Mouse (Mus musculus) hindbrain, embryonic 16.5 days (tissue): ENCODE measurements around the gene Capzb. TPM values are rescaled to one million over a fixed set of nuclear protein-coding genes. Genes with fewer than 3 reads are reported as not detected.

Experiments
- ATAC-seq: fragments of 200-750 bp; cut with Nextera tagmentation; 2 replicates; pipeline ENCODE4 v1.8.0; 2017; ENCODE audit warnings: moderate TSS enrichment, moderate library complexity
- H3K27ac ChIP-seq: fragments of 300-500 bp; sonication (generic); 2 replicates; pipeline ENCODE4 v1.5.1; 2014; ENCODE audit warnings: low read depth, mild to moderate bottlenecking, control low read depth, low read length, moderate library complexity
- H3K27me3 ChIP-seq: fragments of 300-500 bp; sonication (generic); replicated peaks from 2 replicates; pipeline ENCODE4 v1.6.1; 2014; ENCODE audit warnings: low read length; ENCODE audit not compliant: control insufficient read depth, insufficient read depth
- H3K36me3 ChIP-seq: fragments of 300-500 bp; sonication (generic); 2 replicates; pipeline ENCODE4 v1.6.1; 2014; ENCODE audit warnings: mild to moderate bottlenecking, low read length, moderate library complexity, mixed read lengths; ENCODE audit not compliant: control insufficient read depth, insufficient read depth
- H3K4me1 ChIP-seq: fragments of 300-500 bp; sonication (generic); 2 replicates; pipeline ENCODE4 v1.6.1; 2014; ENCODE audit warnings: low read depth, low read length; ENCODE audit not compliant: control insufficient read depth, insufficient read depth
- H3K4me2 ChIP-seq: fragments of 300-500 bp; sonication (generic); 2 replicates; pipeline ENCODE4 v1.6.1; 2014; ENCODE audit warnings: mild to moderate bottlenecking, low read length, control low read depth, moderate library complexity
- H3K4me3 ChIP-seq: fragments of 300-500 bp; sonication (generic); 2 replicates; pipeline ENCODE4 v1.5.1; 2014; ENCODE audit warnings: mild to moderate bottlenecking, low read length, control low read depth, moderate library complexity
- H3K9ac ChIP-seq: fragments of 300-500 bp; sonication (generic); 2 replicates; pipeline ENCODE4 v1.6.1; 2014; ENCODE audit warnings: low read depth, mild to moderate bottlenecking, control low read depth, low read length, moderate library complexity
- H3K9me3 ChIP-seq: fragments of 300-500 bp; sonication (generic); 2 replicates; pipeline ENCODE4 v1.6.1; 2014; ENCODE audit warnings: mild to moderate bottlenecking, low read length, moderate library complexity; ENCODE audit not compliant: control insufficient read depth
- WGBS: fragments of 180-500 bp; shearing (Covaris S2); extraction: QIAGEN DNeasy Blood & Tissue Kit; methylation state at CpG from one replicate; pipeline ENCODE4 v1.1.7; 2014; 5-methylcytosine and 5-hydroxymethylcytosine counted together
- polyA plus RNA-seq: library from polyadenylated mRNA; unstranded; fragments of >200 nt; fragmentation: Nextera tagmentation; extraction: Ambion mirVana; gene quantifications from 2 replicates; pipeline ENCODE4 v1.2.1, GENCODE M21; 2015

Gene Capzb
- polyA plus RNA-seq, 1 experiment from 2014 or later, result 339 TPM

DNA sequence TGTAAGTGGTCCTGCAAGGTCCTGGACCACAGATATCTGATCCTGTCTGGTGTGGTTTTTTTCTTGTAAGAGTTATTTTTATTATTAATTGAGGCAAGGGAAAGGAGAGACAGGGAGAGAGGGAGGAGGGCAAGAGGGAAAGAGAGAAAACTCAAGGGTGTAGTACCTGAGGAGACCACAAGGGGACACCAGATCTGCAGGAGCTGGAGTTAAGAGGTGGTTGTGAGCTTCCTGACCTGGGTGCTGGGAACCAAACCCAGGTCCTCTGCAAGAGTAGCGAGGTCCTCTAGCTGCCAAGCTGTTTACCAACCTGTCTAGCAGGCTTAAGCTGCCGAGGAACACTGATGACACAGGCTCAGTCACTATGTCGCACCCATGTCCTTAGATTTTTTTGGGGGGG lies 14.8 kb upstream of the Capzb start:
- 95% methylated on average over 3 of the region's 3 CpGs for WGBS
- no peak for ATAC-seq
- Histone ChIP-seq H3K4me2 (no peak overlapping the region), H3K36me3 (no peaks in the 10 kb centered on the region), H3K27ac (no peak overlapping the region), H3K9me3 (peaks cover 2% of the 10 kb centered on the region), H3K9ac (no peak overlapping the region), H3K4me1 (no peaks in the 10 kb centered on the region), H3K27me3 (no peaks in the 10 kb centered on the region), H3K4me3 (no peak overlapping the region)

DNA sequence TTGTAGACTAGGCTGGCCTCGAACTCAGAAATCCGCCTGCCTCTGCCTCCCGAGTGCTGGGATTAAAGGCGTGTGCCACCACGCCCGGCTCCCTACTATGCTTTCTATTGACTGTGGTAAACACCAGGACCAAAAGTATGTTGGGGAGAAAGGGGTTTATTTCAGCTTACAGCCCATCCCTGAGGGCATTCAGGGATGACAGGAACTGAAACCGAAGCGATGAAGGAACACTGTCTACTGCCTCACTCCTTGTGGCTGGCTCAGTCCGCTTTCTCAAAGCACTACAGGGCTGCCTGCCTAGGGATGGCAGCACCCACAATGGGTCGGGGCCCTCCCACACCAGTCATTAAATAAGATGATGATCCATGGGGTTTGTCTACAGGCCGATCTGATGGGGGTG lies 14.3 kb upstream of the Capzb start:
- no peak overlapping the region for H3K27ac ChIP-seq
- no peak overlapping the region for H3K4me2 ChIP-seq
- no peaks in the 10 kb centered on the region for H3K27me3 ChIP-seq
- H3K36me3 ChIP-seq, result no peaks in the 10 kb centered on the region
- H3K4me3 ChIP-seq, result no peak overlapping the region
- H3K9me3 ChIP-seq, result peaks cover 2% of the 10 kb centered on the region
- no peak overlapping the region for H3K9ac ChIP-seq
- H3K4me1 ChIP-seq, result no peaks in the 10 kb centered on the region
- no peak for ATAC-seq
- WGBS, result 93% methylated on average over 10 of the region's 11 CpGs

DNA sequence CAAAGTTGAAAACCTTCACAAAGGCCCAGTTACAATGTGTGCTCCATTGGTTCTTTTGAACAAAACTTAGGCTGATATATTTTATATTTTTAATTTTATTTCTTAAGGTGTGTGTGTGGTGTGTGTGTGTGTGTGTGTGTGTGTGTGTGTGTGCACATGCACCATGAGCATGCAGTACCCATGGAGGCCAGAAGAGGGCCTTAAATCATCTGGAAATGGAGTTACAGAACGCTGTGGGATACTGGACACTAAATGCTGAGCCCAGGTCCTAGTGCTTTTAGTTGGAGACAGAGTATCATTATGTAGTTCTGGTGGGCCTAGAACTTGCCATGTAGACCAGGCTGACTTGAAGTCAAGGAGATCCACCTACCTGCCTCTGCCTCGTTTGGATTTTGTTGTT lies 13.5 kb upstream of the Capzb start:
- Histone ChIP-seq H3K4me3 (no peak overlapping the region), H3K9me3 (peaks cover 2% of the 10 kb centered on the region), H3K27me3 (no peaks in the 10 kb centered on the region), H3K27ac (no peak overlapping the region), H3K4me1 (no peaks in the 10 kb centered on the region), H3K9ac (no peak overlapping the region), H3K36me3 (no peaks in the 10 kb centered on the region), H3K4me2 (no peak overlapping the region)
- ATAC-seq, result no peak
- 73% methylated on average over 2 of the region's 2 CpGs for WGBS

DNA sequence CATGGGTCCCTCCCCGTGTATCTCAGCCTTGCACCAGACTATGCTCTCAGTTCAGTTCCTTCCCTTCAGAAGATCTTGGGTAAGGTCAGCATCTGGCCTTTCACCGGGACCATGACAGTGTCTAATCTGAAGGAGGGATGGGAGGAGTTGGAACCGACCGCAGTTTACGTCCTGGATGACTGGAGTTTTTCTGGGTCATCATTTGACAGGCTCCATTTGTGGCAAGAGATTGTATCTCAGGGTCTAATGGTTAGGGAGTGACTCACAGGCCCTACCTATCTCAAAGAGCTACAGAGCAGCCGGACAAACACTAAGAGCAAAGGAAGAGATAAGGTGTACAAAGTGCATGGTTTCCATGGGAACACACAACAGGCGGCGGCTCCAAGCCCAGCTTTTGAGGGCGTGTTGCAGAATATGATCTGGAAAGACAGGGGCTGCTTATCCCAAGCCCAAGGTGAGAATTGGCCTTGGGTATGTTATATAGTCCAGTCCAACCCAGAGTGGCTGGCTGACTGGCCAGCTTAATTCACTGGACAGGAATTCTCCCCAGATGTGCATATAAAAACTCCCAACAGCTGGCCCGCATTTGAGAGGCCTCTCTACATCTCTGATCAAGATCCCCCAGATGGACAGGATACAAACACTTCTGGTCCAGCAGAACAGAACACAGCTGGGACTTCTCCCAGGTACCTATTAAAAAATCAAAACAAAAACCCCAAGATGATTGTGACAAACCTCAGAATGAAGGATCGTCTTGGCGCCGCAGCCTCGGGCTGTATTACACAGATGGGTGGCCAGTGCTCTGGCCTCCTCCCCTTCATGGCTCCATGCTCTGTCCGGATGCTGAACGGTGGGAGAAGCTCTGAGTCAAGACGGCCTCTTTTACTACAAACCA lies 12.7 kb upstream of the Capzb start:
- Histone ChIP-seq H3K4me2 (no peak overlapping the region), H3K27ac (no peak overlapping the region), H3K9ac (no peak overlapping the region), H3K36me3 (no peaks in the 10 kb centered on the region), H3K4me1 (no peaks in the 10 kb centered on the region), H3K4me3 (no peak overlapping the region), H3K27me3 (no peaks in the 10 kb centered on the region), H3K9me3 (peaks cover 2% of the 10 kb centered on the region)
- WGBS, result 89% methylated on average over 17 of the region's 17 CpGs
- no peak for ATAC-seq

DNA sequence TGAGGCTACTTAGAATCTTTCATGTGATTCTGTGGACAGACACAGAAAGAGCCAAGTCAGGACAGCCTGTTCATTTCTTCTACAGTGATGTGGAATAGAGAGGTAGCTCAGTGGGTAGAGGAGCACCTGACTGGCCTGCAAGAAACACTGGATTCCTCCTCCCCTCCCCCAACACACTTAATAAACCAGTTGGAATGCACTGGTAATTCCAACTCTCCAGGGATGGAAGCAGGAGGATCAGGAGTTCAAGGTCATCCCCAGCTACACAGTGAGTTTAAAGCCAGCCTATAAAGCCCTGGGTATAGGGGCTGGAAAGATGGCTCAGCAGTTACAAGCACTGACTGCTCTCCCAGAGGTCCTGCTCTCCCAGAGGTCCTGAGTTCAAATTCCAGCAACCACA lies 10.2 kb upstream of the Capzb start:
- Histone ChIP-seq H3K9me3 (peaks cover 2% of the 10 kb centered on the region), H3K9ac (no peak overlapping the region), H3K4me2 (no peak overlapping the region), H3K27ac (no peak overlapping the region), H3K27me3 (no peaks in the 10 kb centered on the region), H3K4me1 (no peaks in the 10 kb centered on the region), H3K36me3 (no peaks in the 10 kb centered on the region), H3K4me3 (no peak overlapping the region)
- ATAC-seq, result no peak

- H3K9me3 ChIP-seq, result no peaks in the 10 kb centered on the region
- H3K4me3 ChIP-seq, result no peak overlapping the region
- no peaks in the 10 kb centered on the region for H3K36me3 ChIP-seq
- no peaks in the 10 kb centered on the region for H3K27me3 ChIP-seq
- no peak overlapping the region for H3K27ac ChIP-seq
- no peak overlapping the region for H3K9ac ChIP-seq
- no peak for ATAC-seq
- 94% methylated on average over 5 of the region's 5 CpGs for WGBS
- no peaks in the 10 kb centered on the region; the same call in 1 of the 2 replicates for H3K4me1 ChIP-seq
- H3K4me2 ChIP-seq, result no peak overlapping the region
Measured at GRCm38 (mm10) chr4:139185766-139186442, 6.8 kb upstream of the Capzb start.

DNA sequence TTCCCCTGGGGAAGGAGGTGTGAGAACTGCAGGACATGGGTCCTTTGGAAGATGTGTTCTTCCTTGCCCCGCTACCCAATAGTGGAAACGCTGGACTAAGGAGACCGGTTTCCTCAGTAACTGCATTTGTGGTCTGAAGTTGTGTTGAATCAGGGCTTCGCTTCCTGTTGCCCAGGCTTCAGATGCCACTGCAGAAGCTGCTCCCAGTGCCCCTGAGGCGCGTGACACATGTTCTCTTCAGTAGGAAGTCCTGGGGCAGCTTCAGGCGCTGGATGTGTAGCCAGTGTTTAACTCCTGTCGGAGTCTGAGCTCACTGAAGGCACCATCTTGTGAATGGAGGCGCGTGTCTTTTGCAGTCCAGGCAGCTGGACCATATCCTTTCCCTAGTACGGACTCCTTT lies 4.8 kb upstream of the Capzb start:
- no peak overlapping the region for H3K9ac ChIP-seq
- H3K4me2 ChIP-seq, result no peak overlapping the region
- H3K4me1 ChIP-seq, result peaks cover 10% of the 10 kb centered on the region
- H3K4me3 ChIP-seq, result no peak overlapping the region
- no peaks in the 10 kb centered on the region for H3K27me3 ChIP-seq
- 86% methylated on average over 11 of the region's 11 CpGs for WGBS
- ATAC-seq, result no peak
- H3K27ac ChIP-seq, result no peak overlapping the region
- no peaks in the 10 kb centered on the region for H3K36me3 ChIP-seq
- no peaks in the 10 kb centered on the region for H3K9me3 ChIP-seq

DNA sequence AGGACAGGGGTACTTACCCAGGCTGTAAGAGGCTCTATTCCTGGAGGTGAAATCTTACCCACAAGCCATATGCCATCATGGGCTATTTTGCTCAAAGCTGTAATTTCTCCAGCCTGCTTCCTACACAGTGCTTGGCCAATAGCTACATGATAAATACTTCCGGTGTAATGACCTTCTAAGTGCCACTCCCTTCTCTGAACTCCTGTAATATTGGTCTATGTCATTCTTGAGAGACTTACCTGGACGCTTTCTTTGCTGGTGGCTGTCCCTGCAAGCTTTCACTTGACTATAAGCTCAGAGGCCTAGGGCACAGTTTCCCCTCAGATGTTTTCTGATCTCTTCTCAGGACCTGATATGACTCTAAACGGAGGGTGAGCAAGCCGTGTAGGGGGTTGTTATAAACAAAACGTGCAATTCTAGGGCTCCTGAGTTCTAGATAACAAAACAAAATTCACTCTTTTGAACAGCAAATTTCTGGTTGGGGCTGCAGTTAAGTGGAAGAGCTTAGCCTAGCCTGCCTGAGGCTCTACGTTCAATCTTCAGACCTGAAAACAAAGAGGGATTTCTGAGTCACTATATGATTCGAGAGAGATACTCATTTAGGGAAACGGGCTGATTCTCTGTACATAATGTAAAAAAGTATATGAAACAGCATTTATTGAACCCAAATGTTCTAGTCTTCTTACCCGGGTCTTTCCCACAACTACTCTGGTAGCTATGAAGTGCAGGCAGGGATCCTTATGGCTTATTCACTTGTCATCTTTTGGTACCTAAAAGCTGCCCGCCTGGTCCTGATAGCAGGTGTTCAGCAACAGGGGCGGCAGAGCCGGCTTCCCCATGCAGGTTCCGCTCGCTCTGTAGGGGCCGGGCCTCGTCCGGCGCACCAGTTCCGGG lies 847 bp upstream of the Capzb start:
- Histone ChIP-seq H3K4me1 (peaks cover 31% of the 10 kb centered on the region), H3K4me2 (peak overlapping the region; percentile 69), H3K4me3 (peak overlapping the region; percentile 89), H3K9me3 (no peaks in the 10 kb centered on the region), H3K36me3 (no peaks in the 10 kb centered on the region), H3K27ac (peak overlapping the region; percentile 94), H3K27me3 (no peaks in the 10 kb centered on the region), H3K9ac (peak overlapping the region; percentile 86)
- 20% methylated on average over 19 of the region's 19 CpGs for WGBS
- peak; percentile 84 for ATAC-seq
